Mouse (Mus musculus) fibroblast of lung, adult 2 months (primary cell): ENCODE measurements at regions not wholly inside any gene's neighbourhood (a gene's known extent, or its start where the extent isn't known, plus 50 kb on each side); places are given as distances from the start of the nearest gene placed in this dataset.

Source experiments
- DNase-seq: peaks from one replicate; pipeline ENCODE4 v3.0.0-alpha.2; 2011; ENCODE audit warnings: low read depth

GRCm38 (mm10) chrX:145848937-145849783, 344.2 kb upstream of the Amot start:
- DNase-seq, result peak; percentile 18

GRCm38 (mm10) chrX:145833106-145833505, 328.1 kb upstream of the Amot start:
- DNase-seq, result no peak

GRCm38 (mm10) chrX:145812995-145813394, 308.0 kb upstream of the Amot start:
- no peak for DNase-seq
